Mouse (Mus musculus) liver, postnatal 0 days (tissue): ENCODE results near the gene Astn2.

Experiments used
- CTCF ChIP-seq: sonication (generic); IDR thresholded peaks from 2 replicates; pipeline ENCODE4 v1.5.1; 2016; ENCODE audit warnings: antibody characterized with exemption, low read depth
- EP300 ChIP-seq: IDR thresholded peaks from 2 replicates; pipeline ENCODE4 v1.6.1; 2016; ENCODE audit warnings: antibody characterized with exemption, low read depth, mild to moderate bottlenecking

DNA sequence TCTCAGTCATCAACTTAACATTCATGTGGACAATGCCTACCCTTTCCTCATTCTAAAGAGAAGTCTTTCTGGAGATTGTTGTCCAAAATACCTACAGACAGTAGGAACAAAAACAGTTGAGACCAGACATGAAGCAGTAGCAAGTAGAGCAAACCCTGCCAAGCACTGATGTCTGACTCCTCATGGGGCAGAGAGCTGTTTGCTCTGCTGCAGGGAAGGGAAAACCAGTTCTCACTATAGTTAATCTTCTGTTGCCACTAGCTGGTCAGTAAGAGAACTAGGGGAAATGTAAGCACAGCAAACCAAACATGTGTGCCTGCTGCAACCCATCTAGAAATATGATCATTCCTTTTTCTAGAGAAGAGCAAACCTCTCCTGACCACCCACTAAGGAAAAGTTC lies 7.2 kb downstream of the Astn2 start:
- TF ChIP-seq CTCF = no peak
- no peak for TF ChIP-seq EP300
